In the genomic region with DNA sequence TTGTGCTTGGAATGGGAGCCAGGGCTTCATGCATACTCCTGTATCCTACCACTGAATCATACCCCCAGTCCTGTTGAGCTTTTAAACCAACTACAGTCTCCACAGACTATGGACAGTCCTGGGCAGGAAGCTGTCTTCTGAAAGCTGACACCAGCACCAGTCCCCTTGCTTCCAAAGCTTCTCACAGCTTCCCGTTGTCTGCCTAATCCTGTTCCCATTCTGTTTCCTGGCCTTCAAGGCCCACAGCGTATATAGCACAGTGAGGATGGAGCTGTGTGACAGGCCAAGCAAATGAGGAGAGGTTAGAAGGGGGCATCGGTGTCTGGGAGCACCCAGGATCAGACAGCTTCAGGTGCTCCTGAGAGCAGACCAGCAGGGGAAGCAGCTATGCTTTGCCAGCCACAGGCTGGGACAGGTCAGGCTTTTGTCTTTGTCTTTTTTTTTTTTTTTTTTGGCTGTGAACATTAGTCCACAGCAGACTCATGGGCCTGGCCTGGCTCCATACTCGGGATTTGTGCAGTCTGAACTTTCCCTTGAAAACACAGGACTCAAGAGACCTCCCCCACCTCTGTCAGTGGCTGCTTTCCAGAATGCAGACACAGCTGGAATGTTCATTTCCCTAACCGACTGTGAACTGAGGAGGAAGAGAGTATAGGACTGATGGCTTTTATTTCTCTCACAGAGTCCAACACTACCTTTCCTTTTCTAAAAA, we compare ENCODE assay signal across 8 mouse cellular contexts. TPM values are rescaled to one million over a fixed set of nuclear protein-coding genes. Genes with fewer than 3 reads are reported as not detected.
A peak's percentile ranks its signal among the peaks of the same experiment; 100 is the strongest.
DNase-seq lines count a peak whose midpoint lies in the region; ATAC-seq and TF ChIP-seq lines count a peak whose summit lies in the region.

No protein-coding gene starts in this region.

- H3K27me3 ChIP-seq in hindbrain, embryonic 13.5 days: no peaks in the 10 kb centered on the region
- H3K27me3 ChIP-seq in hindbrain, embryonic 11.5 days (ENCODE audit: control insufficient read depth, insufficient read depth, low read length): no peaks in the 10 kb centered on the region
- no peaks in the 10 kb centered on the region for H3K27me3 ChIP-seq in heart, postnatal 0 days (ENCODE audit: control insufficient read depth, insufficient read depth, low read length)
- no peaks in the 10 kb centered on the region for H3K27me3 ChIP-seq in limb, embryonic 15.5 days

- H3K9ac ChIP-seq in hindbrain, embryonic 13.5 days: no peak overlapping the region
- H3K9ac ChIP-seq in hindbrain, embryonic 11.5 days (ENCODE audit: low read depth, low read length): no peak overlapping the region
- H3K9ac ChIP-seq in heart, postnatal 0 days (replicated peaks; ENCODE audit: low read depth, low read length): no peak overlapping the region
- H3K9ac ChIP-seq in limb, embryonic 15.5 days: no peak overlapping the region

- ATAC-seq in hindbrain, embryonic 13.5 days (ENCODE audit: low FRiP score): no peak
- no peak for ATAC-seq in hindbrain, embryonic 11.5 days (ENCODE audit: low FRiP score)
- ATAC-seq in heart, postnatal 0 days (ENCODE audit: insufficient read depth, low read depth): peak; percentile 82
- ATAC-seq in limb, embryonic 15.5 days (ENCODE audit: insufficient number of reproducible peaks, low FRiP score, low TSS enrichment, low read depth): peak; percentile 81

- H3K9me3 ChIP-seq in hindbrain, embryonic 13.5 days: no peaks in the 10 kb centered on the region
- no peaks in the 10 kb centered on the region for H3K9me3 ChIP-seq in hindbrain, embryonic 11.5 days (ENCODE audit: control insufficient read depth, low read length)
- no peaks in the 10 kb centered on the region for H3K9me3 ChIP-seq in heart, postnatal 0 days (replicated peaks; ENCODE audit: control insufficient read depth, low read length)
- no peaks in the 10 kb centered on the region for H3K9me3 ChIP-seq in limb, embryonic 15.5 days

- TF ChIP-seq CTCF in heart, postnatal 0 days (IDR thresholded peaks at IDR 0.05; ENCODE audit: low read depth): no peak

- intact Hi-C loops in left cerebral cortex, postnatal 36 days (cut with DNase I): no loop called here

- no peaks in the 10 kb centered on the region; the same call in 1 of the 2 replicates for H3K4me1 ChIP-seq in hindbrain, embryonic 13.5 days (replicated peaks)
- H3K4me1 ChIP-seq in hindbrain, embryonic 11.5 days (replicated peaks; ENCODE audit: control insufficient read depth, insufficient read depth, low read length): no peaks in the 10 kb centered on the region
- H3K4me1 ChIP-seq in heart, postnatal 0 days (ENCODE audit: control insufficient read depth, insufficient read depth): no peaks in the 10 kb centered on the region
- peaks cover 17% of the 10 kb centered on the region for H3K4me1 ChIP-seq in limb, embryonic 15.5 days

- no peak overlapping the region for H3K4me3 ChIP-seq in hindbrain, embryonic 13.5 days
- H3K4me3 ChIP-seq in hindbrain, embryonic 11.5 days (ENCODE audit: low read depth, low read length): no peak overlapping the region
- H3K4me3 ChIP-seq in heart, postnatal 0 days (ENCODE audit: low read depth, low read length): no peak overlapping the region
- H3K4me3 ChIP-seq in limb, embryonic 15.5 days: no peak overlapping the region

- no peak for DNase-seq in hindbrain, embryonic 11.5 days (ENCODE audit: low spot score)
- DNase-seq in embryo, embryonic 11.5 days (ENCODE audit: low read depth, low spot score): peak; percentile 14
- DNase-seq in heart, postnatal 0 days (ENCODE audit: low spot score): peak; percentile 53
- no peak for DNase-seq in T-cell, adult 2 months (ENCODE audit: low spot score)
- no peak for DNase-seq in cerebellum, adult 18-20 months
- no peak for DNase-seq in left cerebral cortex, postnatal 36 days (ENCODE audit: low spot score in 2 of 2)

- 0 out of 2 replicates have a peak overlapping the region, but pooled peaks have one; percentile 20 for H3K27ac ChIP-seq in hindbrain, embryonic 13.5 days
- H3K27ac ChIP-seq in hindbrain, embryonic 11.5 days (ENCODE audit: low read depth, low read length): no peak overlapping the region
- peak overlapping the region; percentile 84 for H3K27ac ChIP-seq in heart, postnatal 0 days (ENCODE audit: low read depth)
- H3K27ac ChIP-seq in limb, embryonic 15.5 days: peak overlapping the region; percentile 79

- no peak overlapping the region for H3K4me2 ChIP-seq in hindbrain, embryonic 13.5 days
- H3K4me2 ChIP-seq in hindbrain, embryonic 11.5 days (replicated peaks; ENCODE audit: low read depth, low read length): no peak overlapping the region
- H3K4me2 ChIP-seq in heart, postnatal 0 days (ENCODE audit: low read depth, low read length): no peak overlapping the region
- H3K4me2 ChIP-seq in limb, embryonic 15.5 days: no peak overlapping the region; the same call in 1 of the 2 replicates

- TF ChIP-seq EP300 in heart, postnatal 0 days (IDR thresholded peaks at IDR 0.05; ENCODE audit: low read depth): no peak

- 55% methylated on average over 5 of the region's 5 CpGs for WGBS in hindbrain, embryonic 13.5 days
- WGBS in hindbrain, embryonic 11.5 days: 45% methylated on average over 5 of the region's 5 CpGs
- 18% methylated on average over 5 of the region's 5 CpGs for WGBS in heart, postnatal 0 days
- WGBS in limb, embryonic 15.5 days: 12% methylated on average over 5 of the region's 5 CpGs

- H3K36me3 ChIP-seq in hindbrain, embryonic 13.5 days: no peaks in the 10 kb centered on the region
- H3K36me3 ChIP-seq in hindbrain, embryonic 11.5 days (ENCODE audit: control insufficient read depth, insufficient read depth, low read length): no peaks in the 10 kb centered on the region
- H3K36me3 ChIP-seq in heart, postnatal 0 days (replicated peaks; ENCODE audit: control insufficient read depth, insufficient read depth, low read length): no peaks in the 10 kb centered on the region
- H3K36me3 ChIP-seq in limb, embryonic 15.5 days: no peaks in the 10 kb centered on the region

RNA-seq across cellular contexts. Expression of gene Trpv1, which starts 2.1 kb away (rescaled TPM):
- polyA plus RNA-seq in hindbrain, embryonic 13.5 days (2015; fragmentation: Nextera tagmentation; extraction: Ambion mirVana): 0.41 and 0.86 TPM in 2 replicates
- 0.13 TPM in 1 of 2 replicates, not detected in the other for polyA plus RNA-seq in hindbrain, embryonic 11.5 days (2014; fragmentation: Nextera tagmentation; extraction: Ambion mirVana)
- 3.1 TPM in 1 of 2 replicates, not detected in the other for total RNA-seq in heart, postnatal 0 days (2014; rRNA removed; ENCODE audit: low replicate concordance)
- polyA plus RNA-seq in heart, postnatal 0 days (2015; fragmentation: Nextera tagmentation; extraction: Ambion mirVana): 0.07 TPM in 1 of 2 replicates, not detected in the other
- polyA plus RNA-seq in limb, embryonic 15.5 days (2015; fragmentation: Nextera tagmentation; extraction: Ambion mirVana): 0.09 and 0.13 TPM in 2 replicates
- total RNA-seq in left cerebral cortex, postnatal 36 days (2021): not detected

RNA-seq across cellular contexts. Expression of gene Trpv3, which starts 31.0 kb away (rescaled TPM):
- polyA plus RNA-seq in hindbrain, embryonic 13.5 days (2015; fragmentation: Nextera tagmentation; extraction: Ambion mirVana): 0.06 and 0.18 TPM in 2 replicates
- 0.03 TPM in 1 of 2 replicates, not detected in the other for polyA plus RNA-seq in hindbrain, embryonic 11.5 days (2014; fragmentation: Nextera tagmentation; extraction: Ambion mirVana)
- 0.04 TPM in 1 of 2 replicates, not detected in the other for total RNA-seq in heart, postnatal 0 days (2014; rRNA removed; ENCODE audit: low replicate concordance)
- polyA plus RNA-seq in heart, postnatal 0 days (2015; fragmentation: Nextera tagmentation; extraction: Ambion mirVana): 0.07 and 0.08 TPM in 2 replicates
- polyA plus RNA-seq in limb, embryonic 15.5 days (2015; fragmentation: Nextera tagmentation; extraction: Ambion mirVana): 0.88 and 0.92 TPM in 2 replicates
- total RNA-seq in left cerebral cortex, postnatal 36 days (2021): under 1 TPM; 0.35 to 0.39 TPM

RNA-seq across cellular contexts. Expression of gene Shpk, which starts 36.9 kb away (rescaled TPM):
- 2.0 and 2.3 TPM in 2 replicates for polyA plus RNA-seq in hindbrain, embryonic 13.5 days (2015; fragmentation: Nextera tagmentation; extraction: Ambion mirVana)
- 0.99 and 1.2 TPM in 2 replicates for polyA plus RNA-seq in hindbrain, embryonic 11.5 days (2014; fragmentation: Nextera tagmentation; extraction: Ambion mirVana)
- total RNA-seq in heart, postnatal 0 days (2014; rRNA removed; ENCODE audit: low replicate concordance): 0.08 and 1.9 TPM in 2 replicates
- 0.77 and 0.95 TPM in 2 replicates for polyA plus RNA-seq in heart, postnatal 0 days (2015; fragmentation: Nextera tagmentation; extraction: Ambion mirVana)
- 2.8 and 3.0 TPM in 2 replicates for polyA plus RNA-seq in limb, embryonic 15.5 days (2015; fragmentation: Nextera tagmentation; extraction: Ambion mirVana)
- 1 to 10 TPM; 3.1 TPM for total RNA-seq in left cerebral cortex, postnatal 36 days (2021)

RNA-seq across cellular contexts. Expression of gene Ctns, which starts 37.3 kb away (rescaled TPM):
- 21.5 and 22.8 TPM in 2 replicates for polyA plus RNA-seq in hindbrain, embryonic 13.5 days (2015; fragmentation: Nextera tagmentation; extraction: Ambion mirVana)
- polyA plus RNA-seq in hindbrain, embryonic 11.5 days (2014; fragmentation: Nextera tagmentation; extraction: Ambion mirVana): 19.1 and 25.2 TPM in 2 replicates
- total RNA-seq in heart, postnatal 0 days (2014; rRNA removed; ENCODE audit: low replicate concordance): 17.0 and 17.3 TPM in 2 replicates
- polyA plus RNA-seq in heart, postnatal 0 days (2015; fragmentation: Nextera tagmentation; extraction: Ambion mirVana): 10.3 and 10.7 TPM in 2 replicates
- 22.0 and 24.6 TPM in 2 replicates for polyA plus RNA-seq in limb, embryonic 15.5 days (2015; fragmentation: Nextera tagmentation; extraction: Ambion mirVana)
- 10 to 100 TPM; 15.4 to 24.9 TPM for total RNA-seq in left cerebral cortex, postnatal 36 days (2021)

RNA-seq across cellular contexts. Expression of gene Tax1bp3, which starts 59.3 kb away (rescaled TPM):
- 180 and 185 TPM in 2 replicates for polyA plus RNA-seq in hindbrain, embryonic 13.5 days (2015; fragmentation: Nextera tagmentation; extraction: Ambion mirVana)
- 221 and 223 TPM in 2 replicates for polyA plus RNA-seq in hindbrain, embryonic 11.5 days (2014; fragmentation: Nextera tagmentation; extraction: Ambion mirVana)
- 103 and 144 TPM in 2 replicates for total RNA-seq in heart, postnatal 0 days (2014; rRNA removed; ENCODE audit: low replicate concordance)
- polyA plus RNA-seq in heart, postnatal 0 days (2015; fragmentation: Nextera tagmentation; extraction: Ambion mirVana): 217 and 224 TPM in 2 replicates
- polyA plus RNA-seq in limb, embryonic 15.5 days (2015; fragmentation: Nextera tagmentation; extraction: Ambion mirVana): 217 and 224 TPM in 2 replicates
- 1 to 10 TPM; 6.9 to 9.3 TPM for total RNA-seq in left cerebral cortex, postnatal 36 days (2021)

Comparison
In these comparisons a context has a peak if more than half of its experiments do, and no peak if none do; other contexts are left out.
1. ATAC-seq: peak in heart, postnatal 0 days (single experiment) and limb, embryonic 15.5 days (single experiment); none in hindbrain, embryonic 13.5 days (single experiment) and hindbrain, embryonic 11.5 days (single experiment).
2. DNase-seq: peak in embryo, embryonic 11.5 days (single experiment) and heart, postnatal 0 days (single experiment); none in hindbrain, embryonic 11.5 days (single experiment), T-cell, adult 2 months (single experiment), cerebellum, adult 18-20 months (0 of 2) and left cerebral cortex, postnatal 36 days (0 of 2).